Mouse (Mus musculus): ENCODE measurements around the gene Slc7a6os. TPM values are rescaled to one million over a fixed set of nuclear protein-coding genes. Genes with fewer than 3 reads are reported as not detected.
A peak's percentile ranks its signal among the peaks of the same experiment; 100 is the strongest.

Slc7a6os gene
- 37.2 and 38.5 TPM in 2 replicates for polyA plus RNA-seq (2016; fragmentation: Nextera tagmentation; extraction: Ambion mirVana)

DNA sequence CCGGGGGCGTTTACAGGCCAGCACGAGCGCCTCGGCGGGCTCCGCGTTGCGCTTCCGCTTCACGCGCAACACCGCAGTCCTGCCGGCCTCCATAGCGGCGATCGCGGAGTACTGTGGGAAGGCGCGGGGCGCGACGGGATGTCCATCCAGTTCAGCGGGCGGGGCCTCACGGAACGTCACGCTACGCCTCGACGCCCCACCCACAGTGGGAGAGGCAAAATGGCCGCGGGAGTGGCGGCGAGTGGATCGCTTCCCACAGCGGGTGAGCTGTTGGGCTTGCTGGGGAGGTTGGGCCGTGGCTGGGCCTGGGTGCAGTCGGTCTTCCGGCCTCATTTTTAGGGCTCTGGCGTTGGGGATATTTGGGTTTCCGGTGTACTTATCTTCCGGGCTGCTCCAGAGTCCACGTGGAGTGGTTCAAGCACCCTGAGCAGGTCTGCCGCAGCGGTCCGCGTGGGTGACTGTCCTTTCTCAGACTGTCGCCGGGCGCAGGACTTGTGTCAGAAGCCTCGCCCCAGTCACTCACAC lies at the start of gene Slc7a6os, which contains the start of gene Prmt7:
TSS of gene Slc7a6os (minus strand) at position 115 of the 525 bp plus-strand sequence.
TSS of gene Prmt7 (plus strand) at position 116 of the 525 bp plus-strand sequence.
- under 1% methylated on average over 52 of the region's 52 CpGs for WGBS
- no peaks in the 10 kb centered on the region for H3K27me3 ChIP-seq
- H3K36me3 ChIP-seq = peaks cover 42% of the 10 kb centered on the region

DNA sequence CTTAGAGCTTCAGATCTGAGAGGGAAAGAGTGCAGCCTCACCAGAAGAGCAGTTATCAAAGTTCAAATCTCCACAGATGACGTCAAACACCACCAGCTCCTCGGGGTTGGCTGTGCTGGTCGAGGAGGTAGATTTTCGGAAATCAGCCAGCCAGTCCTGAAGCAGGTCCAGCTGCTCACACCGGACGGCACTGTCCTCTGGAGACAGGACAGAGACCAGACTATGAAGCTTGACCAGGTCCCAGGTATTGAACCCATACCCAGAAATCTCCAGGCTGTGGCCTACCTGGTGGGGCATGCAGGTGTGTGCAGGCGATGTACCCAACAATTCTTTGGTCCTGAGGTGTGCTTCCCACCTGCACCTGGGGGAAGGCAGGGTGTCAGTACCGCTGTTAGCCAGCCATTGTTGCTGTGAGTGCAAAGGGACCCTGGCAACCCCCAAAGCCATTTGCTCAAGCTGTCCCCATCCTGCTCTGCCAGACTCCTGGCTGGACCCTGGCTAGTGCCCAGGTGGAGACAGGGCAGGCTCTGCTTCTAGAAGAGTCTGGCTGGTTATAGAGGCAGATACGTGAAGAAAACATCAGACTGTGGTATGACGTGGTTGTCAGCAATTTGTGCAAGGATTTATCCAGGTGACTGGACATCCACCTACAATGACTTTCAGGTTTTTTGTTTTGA lies 49.0 kb upstream of the Slc7a6os start:
- Histone ChIP-seq H3K9me3 (replicated peaks) (no peaks in the 10 kb centered on the region), H3K4me1 (peaks cover 10% of the 10 kb centered on the region), H3K27ac (no peak overlapping the region), H3K4me2 (replicated peaks) (no peak overlapping the region), H3K36me3 (peaks cover 38% of the 10 kb centered on the region), H3K27me3 (no peaks in the 10 kb centered on the region), H3K9ac (no peak overlapping the region), H3K4me3 (no peak overlapping the region)
- no peak for ATAC-seq (ENCODE audit: low FRiP score)
- 93% methylated on average over 10 of the region's 10 CpGs for WGBS

More for the DNA sequence above, at the start of gene Slc7a6os, which contains the start of gene Prmt7:
- peak within 1 kb of the TSS; percentile 85 for H3K4me3 ChIP-seq
- peak within 1 kb of the TSS; percentile 88 for H3K9ac ChIP-seq
- H3K27ac ChIP-seq = peak within 1 kb of the TSS; percentile 95
- ATAC-seq (ENCODE audit: low FRiP score) = peak; percentile 99
- peaks cover 13% of the 10 kb centered on the region for H3K4me1 ChIP-seq
- H3K9me3 ChIP-seq (replicated peaks) = no peaks in the 10 kb centered on the region
- H3K4me2 ChIP-seq (replicated peaks) = peak within 1 kb of the TSS; percentile 87

DNA sequence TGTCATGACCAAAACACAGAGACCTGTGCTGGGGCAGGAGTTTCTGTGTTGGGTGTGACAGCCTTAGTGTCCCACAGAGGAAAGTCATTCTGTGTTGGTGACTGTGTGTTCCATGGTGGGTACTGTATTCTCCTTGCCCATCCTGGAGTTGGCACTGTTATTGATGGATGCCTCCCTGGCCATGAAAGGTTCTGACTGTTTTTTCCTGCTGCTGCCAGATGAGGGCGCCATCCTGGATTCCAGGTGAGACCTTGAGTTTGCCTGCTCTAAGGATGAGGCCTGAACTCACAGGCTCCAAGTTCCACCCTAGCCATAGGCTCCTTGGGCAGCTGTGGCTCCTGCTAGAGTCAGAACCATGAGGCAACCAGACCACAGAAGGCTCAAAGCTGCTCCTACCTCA lies 47.4 kb upstream of the Slc7a6os start:
- Histone ChIP-seq H3K9ac (no peak overlapping the region), H3K4me2 (replicated peaks) (no peak overlapping the region), H3K9me3 (replicated peaks) (no peaks in the 10 kb centered on the region), H3K36me3 (peaks cover 45% of the 10 kb centered on the region), H3K27me3 (no peaks in the 10 kb centered on the region), H3K4me3 (no peak overlapping the region), H3K27ac (no peak overlapping the region), H3K4me1 (peaks cover 8% of the 10 kb centered on the region; the same call in 1 of the 2 replicates)
- no peak for ATAC-seq (ENCODE audit: low FRiP score)
- 33% methylated on average over 1 of the region's 1 CpGs for WGBS

DNA sequence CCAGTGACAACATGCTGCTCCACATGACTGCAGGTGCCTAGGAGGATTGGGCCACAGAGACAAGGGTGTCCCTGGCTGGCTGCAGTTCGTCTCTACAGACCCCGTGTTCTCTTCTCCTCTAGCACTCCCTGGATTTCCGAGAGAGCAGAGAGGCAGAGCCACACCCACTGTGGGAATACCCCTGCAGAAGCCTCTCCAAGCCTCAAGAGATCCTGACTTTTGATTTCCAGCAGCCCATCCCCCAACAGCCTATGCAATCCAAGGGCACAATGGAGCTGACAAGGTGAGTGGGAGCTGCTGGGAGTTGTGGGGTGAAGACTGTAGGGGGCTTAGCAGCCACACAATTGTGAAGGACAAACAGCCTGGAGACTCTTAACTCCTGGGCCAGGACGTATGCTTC lies 39.5 kb upstream of the Slc7a6os start:
- no peaks in the 10 kb centered on the region for H3K27me3 ChIP-seq
- H3K4me1 ChIP-seq = no peaks in the 10 kb centered on the region
- no peak for ATAC-seq (ENCODE audit: low FRiP score)
- no peak overlapping the region for H3K27ac ChIP-seq
- H3K4me3 ChIP-seq = no peak overlapping the region
- 69% methylated on average over 4 of the region's 4 CpGs for WGBS
- H3K4me2 ChIP-seq (replicated peaks) = no peak overlapping the region
- H3K9me3 ChIP-seq (replicated peaks) = no peaks in the 10 kb centered on the region
- H3K9ac ChIP-seq = no peak overlapping the region
- peaks cover 78% of the 10 kb centered on the region for H3K36me3 ChIP-seq

DNA sequence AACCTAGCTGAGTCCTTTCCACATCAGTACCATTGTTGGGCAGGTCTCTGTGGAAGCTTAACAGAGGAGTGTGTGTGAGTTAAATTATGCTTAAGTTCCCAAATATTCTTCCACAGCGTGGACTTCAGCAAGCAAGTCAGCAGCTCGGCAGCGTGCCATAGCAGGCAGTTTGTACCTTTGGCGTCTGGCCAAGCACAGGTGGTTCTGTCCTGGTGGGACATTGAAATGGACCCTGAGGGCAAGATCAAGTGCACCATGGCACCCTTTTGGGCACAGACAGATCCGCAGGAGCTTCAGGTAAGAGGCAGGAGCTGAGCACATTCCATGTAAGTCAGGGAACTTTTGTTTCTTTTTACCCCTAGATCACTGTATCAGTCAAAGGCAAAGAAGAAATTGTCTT lies 26.4 kb upstream of the Slc7a6os start:
- 97% methylated on average over 5 of the region's 5 CpGs for WGBS
- no peaks in the 10 kb centered on the region for H3K4me1 ChIP-seq
- no peaks in the 10 kb centered on the region for H3K9me3 ChIP-seq (replicated peaks)
- H3K9ac ChIP-seq = no peak overlapping the region
- no peak overlapping the region for H3K4me3 ChIP-seq
- peaks cover 72% of the 10 kb centered on the region for H3K36me3 ChIP-seq
- H3K27me3 ChIP-seq = no peaks in the 10 kb centered on the region
- H3K4me2 ChIP-seq (replicated peaks) = no peak overlapping the region
- H3K27ac ChIP-seq = no peak overlapping the region
- ATAC-seq (ENCODE audit: low FRiP score) = no peak

DNA sequence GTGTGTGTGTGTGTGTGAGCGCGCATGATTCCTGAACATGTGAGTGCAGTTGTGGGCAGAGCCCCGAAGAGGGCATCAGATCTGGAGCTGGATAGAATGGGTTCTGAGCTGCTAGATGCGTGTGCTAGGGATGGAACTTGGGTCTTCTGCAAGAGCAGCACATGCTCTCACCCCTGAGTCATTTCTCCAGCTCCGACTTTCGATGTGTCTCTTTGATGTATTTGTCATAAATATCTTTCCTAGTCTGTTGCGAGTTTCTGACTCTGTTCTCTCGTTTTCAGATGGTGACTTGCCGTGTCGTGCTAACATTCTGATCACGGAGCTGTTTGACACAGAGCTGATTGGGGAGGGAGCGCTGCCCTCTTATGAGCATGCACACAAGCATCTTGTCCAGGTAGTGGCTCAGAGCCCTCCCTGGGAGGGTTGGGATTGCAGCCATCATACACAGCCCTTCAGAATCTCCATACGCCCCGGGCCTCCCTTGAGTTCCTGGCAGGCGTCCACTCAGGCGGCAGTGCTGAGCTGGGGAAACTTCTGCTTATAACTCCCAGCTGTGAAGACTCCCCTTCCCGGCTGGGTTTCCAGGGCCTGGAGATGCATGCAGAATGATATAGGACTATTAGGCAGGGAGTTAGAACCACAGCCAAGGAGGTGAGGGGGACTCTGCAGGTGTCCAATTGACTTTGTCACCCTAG lies 24.0 kb upstream of the Slc7a6os start:
- H3K27me3 ChIP-seq = no peaks in the 10 kb centered on the region
- H3K27ac ChIP-seq = no peak overlapping the region
- H3K9me3 ChIP-seq (replicated peaks) = no peaks in the 10 kb centered on the region
- no peaks in the 10 kb centered on the region for H3K4me1 ChIP-seq
- H3K36me3 ChIP-seq = peaks cover 63% of the 10 kb centered on the region
- H3K4me2 ChIP-seq (replicated peaks) = no peak overlapping the region
- 93% methylated on average over 17 of the region's 17 CpGs for WGBS
- H3K9ac ChIP-seq = no peak overlapping the region
- no peak for ATAC-seq (ENCODE audit: low FRiP score)
- no peak overlapping the region for H3K4me3 ChIP-seq

DNA sequence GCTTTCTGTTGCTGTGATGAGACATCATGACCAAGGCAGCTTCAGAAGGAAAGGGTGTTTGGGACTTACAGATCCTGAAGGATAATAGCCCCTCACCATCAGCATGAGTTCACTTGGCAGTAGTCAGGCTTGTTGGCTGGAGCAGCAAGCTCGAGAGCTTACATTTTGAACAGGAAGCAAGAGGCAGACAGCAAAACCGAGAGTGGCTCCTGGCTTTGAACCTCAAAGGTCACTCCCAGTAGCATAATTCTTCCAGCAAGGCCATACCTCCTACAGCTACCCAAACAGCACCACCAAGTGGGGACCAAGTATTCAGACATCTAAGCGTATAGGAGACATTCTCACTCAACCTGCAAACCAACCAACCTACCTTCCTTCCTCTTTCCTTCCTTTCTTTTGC lies 22.0 kb upstream of the Slc7a6os start:
- H3K9me3 ChIP-seq (replicated peaks) = no peaks in the 10 kb centered on the region
- H3K9ac ChIP-seq = no peak overlapping the region
- no peak overlapping the region for H3K4me2 ChIP-seq (replicated peaks)
- H3K27ac ChIP-seq = no peak overlapping the region
- no peaks in the 10 kb centered on the region for H3K27me3 ChIP-seq
- peaks cover 62% of the 10 kb centered on the region for H3K36me3 ChIP-seq
- ATAC-seq (ENCODE audit: low FRiP score) = no peak
- 76% methylated on average over 3 of the region's 3 CpGs for WGBS
- H3K4me3 ChIP-seq = no peak overlapping the region
- no peaks in the 10 kb centered on the region for H3K4me1 ChIP-seq

DNA sequence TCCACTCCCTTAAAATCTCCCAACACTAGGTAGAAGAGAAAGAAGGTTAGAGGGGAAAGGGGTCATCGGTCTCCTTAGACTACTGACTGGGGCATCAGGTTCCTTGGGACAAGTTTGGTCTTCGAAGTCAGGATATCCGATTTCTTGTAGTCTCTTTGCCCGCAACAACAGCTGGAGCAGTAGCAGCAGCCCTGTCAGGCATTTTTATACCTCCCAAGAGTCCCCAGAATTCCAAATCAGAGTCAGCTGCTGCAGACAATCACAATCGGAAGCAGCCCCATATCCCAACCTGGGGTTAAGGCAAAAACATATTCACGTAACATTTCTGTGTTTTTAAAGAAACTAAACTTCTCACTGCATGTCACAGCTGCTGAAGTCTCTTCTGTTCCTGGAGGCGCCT lies 20.8 kb upstream of the Slc7a6os start:
- ATAC-seq (ENCODE audit: low FRiP score) = no peak
- no peaks in the 10 kb centered on the region for H3K4me1 ChIP-seq
- WGBS = 84% methylated on average over 7 of the region's 7 CpGs
- no peak overlapping the region for H3K4me3 ChIP-seq
- H3K4me2 ChIP-seq (replicated peaks) = no peak overlapping the region
- peaks cover 54% of the 10 kb centered on the region for H3K36me3 ChIP-seq
- H3K9ac ChIP-seq = no peak overlapping the region
- H3K27ac ChIP-seq = no peak overlapping the region
- no peaks in the 10 kb centered on the region for H3K9me3 ChIP-seq (replicated peaks)
- no peaks in the 10 kb centered on the region for H3K27me3 ChIP-seq

DNA sequence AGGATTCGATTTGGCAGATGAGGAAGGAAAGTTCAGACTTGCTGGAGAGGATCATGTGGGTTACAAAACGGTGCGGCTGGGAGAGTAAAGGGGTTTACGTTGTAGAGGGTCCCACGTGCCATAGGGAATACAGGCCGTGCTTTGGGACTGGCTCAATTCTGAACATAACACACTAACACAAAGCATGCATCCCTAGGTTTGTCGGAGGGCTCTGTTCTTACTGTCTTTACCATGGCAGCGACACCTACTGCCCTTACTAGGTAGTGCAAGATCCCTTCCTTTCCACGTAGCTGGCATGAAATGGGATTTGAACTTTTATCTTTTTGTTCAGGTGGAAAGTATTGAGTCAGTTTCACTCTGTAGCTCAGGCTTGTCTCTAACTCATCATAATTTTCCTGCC lies 15.9 kb upstream of the Slc7a6os start:
- WGBS = 46% methylated on average over 9 of the region's 9 CpGs
- Histone ChIP-seq H3K27me3 (no peaks in the 10 kb centered on the region), H3K4me1 (no peaks in the 10 kb centered on the region), H3K36me3 (peaks cover 49% of the 10 kb centered on the region), H3K9me3 (replicated peaks) (no peaks in the 10 kb centered on the region), H3K4me2 (replicated peaks) (no peak overlapping the region), H3K27ac (no peak overlapping the region), H3K9ac (no peak overlapping the region), H3K4me3 (no peak overlapping the region)
- ATAC-seq (ENCODE audit: low FRiP score) = no peak

DNA sequence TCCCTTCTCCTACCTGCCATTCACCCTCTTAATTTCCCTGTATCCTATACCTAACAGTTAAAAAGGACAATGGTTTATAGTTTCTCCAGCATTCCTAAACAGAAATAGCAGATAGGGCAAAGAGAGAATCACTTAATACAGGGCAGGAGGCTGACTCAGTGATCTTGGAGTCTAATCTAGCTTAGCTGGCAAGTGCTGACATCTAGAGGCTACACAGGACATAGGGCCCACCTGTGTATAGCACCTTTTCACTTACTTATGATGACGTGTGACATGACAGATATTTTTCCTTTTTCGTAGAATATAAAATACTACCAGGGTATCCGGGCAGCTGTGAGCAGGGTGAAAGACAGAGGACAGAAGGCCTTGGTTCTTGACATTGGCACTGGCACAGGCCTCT lies 8.9 kb upstream of the Slc7a6os start:
- H3K36me3 ChIP-seq = peaks cover 71% of the 10 kb centered on the region
- H3K9me3 ChIP-seq (replicated peaks) = no peaks in the 10 kb centered on the region
- ATAC-seq (ENCODE audit: low FRiP score) = no peak
- H3K4me3 ChIP-seq = no peak overlapping the region
- no peak overlapping the region for H3K4me2 ChIP-seq (replicated peaks)
- no peaks in the 10 kb centered on the region for H3K4me1 ChIP-seq
- no peaks in the 10 kb centered on the region for H3K27me3 ChIP-seq
- H3K9ac ChIP-seq = no peak overlapping the region
- H3K27ac ChIP-seq = no peak overlapping the region
- 93% methylated on average over 3 of the region's 3 CpGs for WGBS

DNA sequence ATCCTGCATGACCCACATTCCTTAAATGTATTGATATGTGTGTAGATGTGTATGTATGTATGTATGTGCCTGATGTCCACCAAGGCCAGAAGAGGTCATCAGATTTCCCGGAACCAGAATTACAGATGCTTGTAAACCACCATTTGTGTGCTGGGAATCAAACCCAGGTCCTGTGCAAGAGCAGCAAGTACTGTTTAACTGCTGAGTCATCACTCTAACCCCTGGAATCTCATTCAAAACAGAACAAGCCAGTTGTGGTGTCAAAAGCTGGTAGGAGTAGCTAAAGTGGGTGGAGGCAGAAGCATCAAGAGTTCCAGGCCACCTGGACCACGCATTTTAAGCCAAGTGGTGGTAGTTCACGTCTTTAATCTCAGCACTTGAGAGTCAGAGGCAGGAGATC lies 3.2 kb upstream of the Slc7a6os start:
- no peak overlapping the region for H3K27ac ChIP-seq
- no peak overlapping the region for H3K4me2 ChIP-seq (replicated peaks)
- peaks cover 51% of the 10 kb centered on the region for H3K36me3 ChIP-seq
- 100% methylated on average over 3 of the region's 3 CpGs for WGBS
- H3K4me1 ChIP-seq = peaks cover 13% of the 10 kb centered on the region
- no peak overlapping the region for H3K4me3 ChIP-seq
- H3K9ac ChIP-seq = no peak overlapping the region
- no peaks in the 10 kb centered on the region for H3K27me3 ChIP-seq
- no peak for ATAC-seq (ENCODE audit: low FRiP score)
- no peaks in the 10 kb centered on the region for H3K9me3 ChIP-seq (replicated peaks)

DNA sequence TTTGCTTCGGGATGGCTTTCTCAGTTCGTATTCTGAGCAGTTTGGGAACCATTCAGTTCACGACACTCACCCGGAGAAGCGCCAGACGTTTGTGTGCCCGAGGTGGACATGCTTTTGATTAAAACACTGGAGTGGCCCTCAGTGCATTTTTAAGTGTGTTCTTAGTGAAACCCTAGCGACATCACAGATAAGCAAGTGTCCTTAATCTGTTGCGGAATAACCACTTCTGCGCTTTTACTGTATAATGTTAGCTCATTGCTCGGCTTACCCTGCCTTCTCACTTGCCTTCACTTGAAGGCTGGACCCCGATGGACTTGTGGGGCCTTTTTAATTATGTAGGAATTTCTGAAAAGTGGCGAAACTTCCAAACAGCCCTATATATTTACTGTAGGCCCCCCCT lies 686 bp upstream of the Slc7a6os start:
- peak overlapping the region; percentile 88 for H3K9ac ChIP-seq
- peak overlapping the region; percentile 95 for H3K27ac ChIP-seq
- no peaks in the 10 kb centered on the region for H3K9me3 ChIP-seq (replicated peaks)
- WGBS = 6% methylated on average over 13 of the region's 13 CpGs
- peaks cover 47% of the 10 kb centered on the region for H3K36me3 ChIP-seq
- no peaks in the 10 kb centered on the region for H3K27me3 ChIP-seq
- peaks cover 13% of the 10 kb centered on the region for H3K4me1 ChIP-seq
- peak overlapping the region; percentile 87 for H3K4me2 ChIP-seq (replicated peaks)
- peak overlapping the region; percentile 85 for H3K4me3 ChIP-seq
- ATAC-seq (ENCODE audit: low FRiP score) = no peak
